Mouse (Mus musculus) embryonic facial prominence, embryonic 14.5 days (tissue): Measurements from ENCODE around the gene Phf1. TPM values are rescaled to one million over a fixed set of nuclear protein-coding genes. Genes with fewer than 3 reads are reported as not detected.

Experiments
- ATAC-seq: fragments of 200-750 bp; cut with Nextera tagmentation; 2 replicates; pipeline ENCODE4 v1.8.0; 2017; ENCODE audit warnings: low read depth, moderate number of reproducible peaks, moderate TSS enrichment
- DNase-seq: peaks from one replicate; pipeline ENCODE4 v3.0.0-alpha.2; 2015; ENCODE audit warnings: low spot score
- H3K27ac ChIP-seq: fragments of 300-500 bp; sonication (generic); replicated peaks from 2 replicates; pipeline ENCODE4 v1.5.1; 2014; ENCODE audit warnings: low read depth, mild to moderate bottlenecking, low read length, moderate library complexity
- H3K27me3 ChIP-seq: fragments of 300-500 bp; sonication (generic); replicated peaks from 2 replicates; pipeline ENCODE4 v1.6.1; 2014; ENCODE audit warnings: low read length; ENCODE audit not compliant: control insufficient read depth, insufficient read depth
- H3K36me3 ChIP-seq: fragments of 300-500 bp; sonication (generic); 2 replicates; pipeline ENCODE4 v1.6.1; 2014; ENCODE audit warnings: low read length, mixed read lengths; ENCODE audit not compliant: control insufficient read depth, insufficient read depth
- H3K4me1 ChIP-seq: fragments of 300-500 bp; sonication (generic); 2 replicates; pipeline ENCODE4 v1.6.1; 2014; ENCODE audit warnings: antibody characterized with exemption, low read length; ENCODE audit not compliant: control insufficient read depth, insufficient read depth
- H3K4me2 ChIP-seq: fragments of 300-500 bp; sonication (generic); 2 replicates; pipeline ENCODE4 v1.6.1; 2014; ENCODE audit warnings: low read depth, mild to moderate bottlenecking, low read length, moderate library complexity, mixed read lengths
- H3K4me3 ChIP-seq: fragments of 300-500 bp; sonication (generic); 2 replicates; pipeline ENCODE4 v1.5.1; 2014; ENCODE audit warnings: low read depth, mild to moderate bottlenecking, low read length
- H3K9ac ChIP-seq: fragments of 300-500 bp; sonication (generic); 2 replicates; pipeline ENCODE4 v1.6.1; 2014; ENCODE audit warnings: low read depth, mild to moderate bottlenecking, low read length, moderate library complexity, mixed read lengths
- H3K9me3 ChIP-seq: fragments of 300-500 bp; sonication (generic); 2 replicates; pipeline ENCODE4 v1.6.1; 2016; ENCODE audit warnings: low read length; ENCODE audit not compliant: control insufficient read depth
- WGBS: fragments of 180-500 bp; shearing (Covaris S2); extraction: QIAGEN DNeasy Blood & Tissue Kit; methylation state at CpG from one replicate; pipeline ENCODE4 v1.1.7; 2014; 5-methylcytosine and 5-hydroxymethylcytosine counted together
- polyA plus RNA-seq: library from polyadenylated mRNA; unstranded; fragments of >200 nt; fragmentation: Nextera tagmentation; extraction: Ambion mirVana; gene quantifications from 2 replicates; pipeline ENCODE4 v1.2.1, GENCODE M21; 2014

Phf1 gene
- 10.0 and 12.0 TPM in 2 replicates for polyA plus RNA-seq

GRCm38 (mm10) chr17:26932839-26933398, at the start of gene Phf1:
TSS of gene Phf1 (plus strand) at chr17:26933052.
- Histone ChIP-seq H3K4me2 (peak within 1 kb of the TSS; percentile 91), H3K9me3 (no peaks in the 10 kb centered on the region), H3K9ac (peak within 1 kb of the TSS; percentile 79), H3K4me3 (peak within 1 kb of the TSS; percentile 74), H3K27me3 (no peaks in the 10 kb centered on the region), H3K36me3 (peaks cover 44% of the 10 kb centered on the region), H3K27ac (peak within 1 kb of the TSS; percentile 90), H3K4me1 (no peaks in the 10 kb centered on the region)
- WGBS = under 1% methylated on average over 30 of the region's 43 CpGs
- ATAC-seq (peak; percentile 89), DNase-seq (peak; percentile 95)

GRCm38 (mm10) chr17:26883585-26883984, 49.3 kb upstream of the Phf1 start:
- H3K4me3 ChIP-seq = no peak overlapping the region
- ATAC-seq (no peak), DNase-seq (no peak)
- no peaks in the 10 kb centered on the region for H3K27me3 ChIP-seq
- H3K36me3 ChIP-seq = no peaks in the 10 kb centered on the region
- H3K9ac ChIP-seq = no peak overlapping the region
- H3K4me1 ChIP-seq = peaks cover 14% of the 10 kb centered on the region
- H3K4me2 ChIP-seq = no peak overlapping the region
- no peak overlapping the region for H3K27ac ChIP-seq
- 77% methylated on average over 6 of the region's 6 CpGs for WGBS
- 0 out of 2 replicates have a peak, but pooled peaks cover 9% of the 10 kb centered on the region for H3K9me3 ChIP-seq

DNA sequence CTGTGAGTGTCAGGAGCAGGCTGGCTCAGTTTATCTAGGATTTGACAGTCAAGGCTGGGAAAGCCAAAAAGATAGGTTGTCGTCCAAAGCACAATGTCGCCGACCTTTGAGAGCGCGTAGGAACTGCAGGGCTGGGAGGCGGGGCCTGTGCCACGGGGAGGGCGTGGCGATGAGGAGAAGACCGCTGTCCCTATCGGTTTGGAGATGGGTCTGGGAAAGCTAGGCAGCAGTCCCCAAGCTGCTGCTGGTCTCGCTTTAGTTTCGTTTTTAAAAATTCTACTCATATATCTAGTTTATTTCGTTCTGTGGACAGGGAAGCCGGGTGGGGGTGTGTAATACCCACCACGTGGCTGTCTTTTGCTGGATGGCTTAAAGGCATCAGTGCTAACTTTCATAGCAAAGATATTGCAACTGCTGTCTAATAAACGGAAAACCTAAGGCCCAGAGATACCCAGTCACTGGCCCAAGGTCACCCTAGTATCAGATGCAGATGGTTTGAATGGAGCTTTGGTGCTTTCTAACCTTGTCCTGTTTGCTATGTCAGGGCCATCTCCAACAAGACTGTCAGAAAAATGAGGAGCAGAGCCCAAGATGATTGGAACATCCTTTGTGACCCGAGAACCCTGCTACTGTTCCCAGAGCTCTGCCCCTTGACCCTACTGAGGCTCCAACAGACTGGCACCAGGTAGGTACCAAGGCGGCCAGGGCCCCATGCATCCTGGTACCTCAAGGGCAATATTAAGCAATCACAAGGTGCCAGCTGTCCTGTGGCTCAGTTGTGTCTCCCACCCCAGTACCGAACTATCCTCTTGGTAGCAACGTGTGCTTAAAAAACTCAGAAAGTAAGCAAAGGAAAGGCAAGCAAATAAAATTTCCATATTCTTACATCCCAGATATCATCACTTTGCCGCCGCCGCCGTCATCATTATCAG, 47.6 kb upstream of the Phf1 start:
- H3K4me1 ChIP-seq = peaks cover 14% of the 10 kb centered on the region
- no peak overlapping the region for H3K27ac ChIP-seq
- peak overlapping the region; percentile 79 for H3K4me2 ChIP-seq
- peak overlapping the region; percentile 47 for H3K4me3 ChIP-seq
- 21% methylated on average over 25 of the region's 25 CpGs for WGBS
- H3K9ac ChIP-seq = peak overlapping the region; percentile 58
- H3K9me3 ChIP-seq = 0 out of 2 replicates have a peak, but pooled peaks cover 4% of the 10 kb centered on the region
- no peaks in the 10 kb centered on the region for H3K36me3 ChIP-seq
- 0 out of 2 replicates have a peak, but pooled peaks have one; percentile 42 for ATAC-seq
- H3K27me3 ChIP-seq = no peaks in the 10 kb centered on the region
- peak; percentile 90 for DNase-seq

GRCm38 (mm10) chr17:26886047-26886749, 46.7 kb upstream of the Phf1 start:
- H3K4me3 ChIP-seq = peak overlapping the region; percentile 47
- peak overlapping the region; percentile 58 for H3K9ac ChIP-seq
- peaks cover 14% of the 10 kb centered on the region for H3K4me1 ChIP-seq
- H3K9me3 ChIP-seq = no peaks in the 10 kb centered on the region
- H3K27ac ChIP-seq = no peak overlapping the region
- peak; percentile 92 for ATAC-seq
- DNase-seq = peak; percentile 95
- peak overlapping the region; percentile 79 for H3K4me2 ChIP-seq
- WGBS = 9% methylated on average over 27 of the region's 30 CpGs
- H3K27me3 ChIP-seq = no peaks in the 10 kb centered on the region
- no peaks in the 10 kb centered on the region for H3K36me3 ChIP-seq

DNA sequence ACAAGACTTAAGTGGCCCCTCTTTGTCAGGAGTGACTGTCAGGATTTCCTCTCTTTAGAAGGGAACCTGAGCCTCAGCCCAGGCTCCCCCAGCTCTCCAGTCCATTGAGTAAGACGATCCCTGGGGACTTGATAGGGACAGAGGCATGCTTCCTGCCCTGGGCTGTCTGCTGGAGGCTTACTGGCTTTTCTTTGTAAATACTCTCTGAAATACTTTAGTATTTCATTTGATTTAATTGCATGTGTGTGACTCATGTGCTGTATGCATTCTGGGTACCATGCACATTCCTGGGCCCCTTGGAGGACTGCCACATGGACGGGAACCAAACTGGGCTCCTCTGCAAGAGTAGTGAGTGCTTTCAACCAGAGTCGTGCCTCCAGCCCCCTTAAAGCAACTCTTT, 44.9 kb upstream of the Phf1 start:
- no peaks in the 10 kb centered on the region for H3K9me3 ChIP-seq
- H3K4me2 ChIP-seq = no peak overlapping the region
- no peak overlapping the region for H3K4me3 ChIP-seq
- H3K36me3 ChIP-seq = no peaks in the 10 kb centered on the region
- peak; percentile 43 for DNase-seq
- H3K4me1 ChIP-seq = peaks cover 14% of the 10 kb centered on the region
- no peak overlapping the region for H3K9ac ChIP-seq
- 19% methylated on average over 3 of the region's 3 CpGs for WGBS
- no peak for ATAC-seq
- no peak overlapping the region for H3K27ac ChIP-seq
- no peaks in the 10 kb centered on the region for H3K27me3 ChIP-seq

GRCm38 (mm10) chr17:26892635-26893375, 40.0 kb upstream of the Phf1 start:
- Histone ChIP-seq H3K9ac (no peak overlapping the region), H3K4me2 (peak overlapping the region; percentile 20; the same call in 1 of the 2 replicates)
- peak; percentile 64; the same call in 1 of the 2 replicates for ATAC-seq

DNA sequence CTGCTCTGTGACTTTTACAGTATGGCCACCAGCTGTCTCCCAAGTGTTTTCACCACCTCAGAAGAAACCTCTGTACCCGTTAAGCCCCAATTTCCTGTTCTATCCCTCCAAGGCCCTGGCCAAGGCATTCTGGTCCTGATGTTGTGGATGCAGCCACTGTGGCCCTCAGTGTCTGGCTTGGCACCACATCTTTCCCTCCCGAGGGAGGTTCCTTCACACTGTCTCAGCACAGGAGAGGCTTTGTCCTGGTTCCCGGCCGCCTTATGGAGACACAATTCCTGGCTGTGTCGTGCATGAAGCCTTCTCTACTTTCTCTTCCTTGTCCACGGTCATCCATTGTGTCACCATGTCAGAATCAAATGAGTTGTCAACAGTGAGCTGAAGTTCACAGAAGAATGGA, 39.4 kb upstream of the Phf1 start:
- Histone ChIP-seq H3K4me3 (no peak overlapping the region), H3K4me2 (no peak overlapping the region), H3K27me3 (no peaks in the 10 kb centered on the region), H3K27ac (peak overlapping the region; percentile 61), H3K9ac (no peak overlapping the region), H3K36me3 (no peaks in the 10 kb centered on the region), H3K9me3 (no peaks in the 10 kb centered on the region), H3K4me1 (peaks cover 8% of the 10 kb centered on the region; the same call in 1 of the 2 replicates)
- WGBS = 46% methylated on average over 6 of the region's 6 CpGs
- DNase-seq (no peak), ATAC-seq (no peak)

More at GRCm38 (mm10) chr17:26892635-26893375, 40.0 kb upstream of the Phf1 start:
- Histone ChIP-seq H3K4me1 (peaks cover 8% of the 10 kb centered on the region; the same call in 1 of the 2 replicates), H3K27ac (peak overlapping the region; percentile 33; the same call in 1 of the 2 replicates), H3K36me3 (no peaks in the 10 kb centered on the region), H3K4me3 (no peak overlapping the region), H3K9me3 (no peaks in the 10 kb centered on the region), H3K27me3 (no peaks in the 10 kb centered on the region)
- WGBS = 44% methylated on average over 16 of the region's 16 CpGs
- DNase-seq = peak; percentile 33
